Mouse (Mus musculus): ENCODE data around the gene B3galt1. TPM values are rescaled to one million over a fixed set of nuclear protein-coding genes. Genes with fewer than 3 reads are reported as not detected.

Gene B3galt1
- polyA plus RNA-seq, 1 experiment from 2014 or later = 7.4 TPM

- no peaks in the 10 kb centered on the region for H3K4me1 ChIP-seq (ENCODE audit: control insufficient read depth, insufficient read depth, low read length)
- no peaks in the 10 kb centered on the region for H3K36me3 ChIP-seq (ENCODE audit: control insufficient read depth, insufficient read depth, low read length)
- H3K4me3 ChIP-seq (ENCODE audit: low read length) = no peak overlapping the region
- H3K9ac ChIP-seq (ENCODE audit: low read depth, low read length) = no peak overlapping the region
- no peaks in the 10 kb centered on the region for H3K9me3 ChIP-seq (ENCODE audit: control insufficient read depth, low read length)
- ATAC-seq (ENCODE audit: low FRiP score, low TSS enrichment) = no peak
- H3K27me3 ChIP-seq (ENCODE audit: control insufficient read depth, insufficient read depth, low read length) = no peaks in the 10 kb centered on the region
- no peak overlapping the region for H3K4me2 ChIP-seq (replicated peaks; ENCODE audit: low read depth, low read length)
- no peak overlapping the region for H3K27ac ChIP-seq (ENCODE audit: low read depth, low read length)
- WGBS = 80% methylated on average over 3 of the region's 3 CpGs
These were observed 234.3 kb downstream of the B3galt1 start for GRCm38 (mm10) chr2:67799981-67800380.

- no peak overlapping the region for H3K9ac ChIP-seq (ENCODE audit: low read depth, low read length)
- no peak overlapping the region for H3K27ac ChIP-seq (ENCODE audit: low read depth, low read length)
- no peak for ATAC-seq (ENCODE audit: low FRiP score, low TSS enrichment)
- no peaks in the 10 kb centered on the region for H3K9me3 ChIP-seq (ENCODE audit: control insufficient read depth, low read length)
- H3K4me1 ChIP-seq (ENCODE audit: control insufficient read depth, insufficient read depth, low read length) = no peaks in the 10 kb centered on the region
- no peaks in the 10 kb centered on the region for H3K27me3 ChIP-seq (ENCODE audit: control insufficient read depth, insufficient read depth, low read length)
- H3K4me2 ChIP-seq (replicated peaks; ENCODE audit: low read depth, low read length) = no peak overlapping the region
- WGBS = 71% methylated on average over 2 of the region's 2 CpGs
- H3K36me3 ChIP-seq (ENCODE audit: control insufficient read depth, insufficient read depth, low read length) = no peaks in the 10 kb centered on the region
- H3K4me3 ChIP-seq (ENCODE audit: low read length) = no peak overlapping the region
These were observed 250.5 kb downstream of the B3galt1 start for GRCm38 (mm10) chr2:67816149-67816548.

DNA sequence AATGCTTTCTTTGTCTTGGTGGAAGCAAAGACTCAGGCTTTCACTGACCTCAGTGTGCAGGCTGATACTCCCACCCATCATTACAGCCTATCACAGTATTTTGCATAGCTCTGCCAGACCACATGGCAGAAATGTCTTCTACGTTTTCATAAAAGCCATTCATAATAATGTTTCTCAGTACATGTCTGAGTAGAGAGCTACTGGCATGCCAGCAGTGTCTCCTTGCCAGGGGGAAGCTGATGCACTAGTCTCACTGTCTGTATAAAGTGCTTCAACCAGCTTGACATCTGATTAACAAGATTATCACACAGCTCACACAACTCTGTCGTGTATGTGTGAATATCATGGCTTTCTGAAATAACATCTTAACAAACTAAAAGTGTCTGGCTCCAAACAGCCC lies 252.3 kb downstream of the B3galt1 start:
- ATAC-seq (ENCODE audit: low FRiP score, low TSS enrichment) = no peak
- Histone ChIP-seq H3K9ac (ENCODE audit: low read depth, low read length) (no peak overlapping the region), H3K9me3 (ENCODE audit: control insufficient read depth, low read length) (no peaks in the 10 kb centered on the region), H3K36me3 (ENCODE audit: control insufficient read depth, insufficient read depth, low read length) (no peaks in the 10 kb centered on the region), H3K4me3 (ENCODE audit: low read length) (no peak overlapping the region), H3K27ac (ENCODE audit: low read depth, low read length) (no peak overlapping the region), H3K27me3 (ENCODE audit: control insufficient read depth, insufficient read depth, low read length) (no peaks in the 10 kb centered on the region), H3K4me2 (replicated peaks; ENCODE audit: low read depth, low read length) (no peak overlapping the region), H3K4me1 (ENCODE audit: control insufficient read depth, insufficient read depth, low read length) (no peaks in the 10 kb centered on the region)
- 70% methylated on average over 2 of the region's 2 CpGs for WGBS

GRCm38 (mm10) chr2:67822360-67822759 lies 256.7 kb downstream of the B3galt1 start:
- Histone ChIP-seq H3K4me1 (ENCODE audit: control insufficient read depth, insufficient read depth, low read length) (no peaks in the 10 kb centered on the region), H3K9ac (ENCODE audit: low read depth, low read length) (no peak overlapping the region)
- 88% methylated on average over 5 of the region's 5 CpGs for WGBS

GRCm38 (mm10) chr2:67827697-67828096 lies 262.0 kb downstream of the B3galt1 start:
- H3K4me1 ChIP-seq (ENCODE audit: control insufficient read depth, insufficient read depth, low read length) = no peaks in the 10 kb centered on the region
- WGBS = 42% methylated on average over 4 of the region's 4 CpGs
- no peaks in the 10 kb centered on the region for H3K9me3 ChIP-seq (ENCODE audit: control insufficient read depth, low read length)
- no peak for ATAC-seq (ENCODE audit: low FRiP score, low TSS enrichment)
- H3K27ac ChIP-seq (ENCODE audit: low read depth, low read length) = no peak overlapping the region
- H3K9ac ChIP-seq (ENCODE audit: low read depth, low read length) = no peak overlapping the region
- H3K27me3 ChIP-seq (ENCODE audit: control insufficient read depth, insufficient read depth, low read length) = no peaks in the 10 kb centered on the region
- no peak overlapping the region for H3K4me3 ChIP-seq (ENCODE audit: low read length)
- no peaks in the 10 kb centered on the region for H3K36me3 ChIP-seq (ENCODE audit: control insufficient read depth, insufficient read depth, low read length)
- H3K4me2 ChIP-seq (replicated peaks; ENCODE audit: low read depth, low read length) = no peak overlapping the region

More at GRCm38 (mm10) chr2:67822360-67822759, 256.7 kb downstream of the B3galt1 start:
- Histone ChIP-seq H3K9me3 (ENCODE audit: control insufficient read depth, low read length) (no peaks in the 10 kb centered on the region), H3K27ac (ENCODE audit: low read depth, low read length) (no peak overlapping the region), H3K4me3 (ENCODE audit: low read length) (no peak overlapping the region), H3K36me3 (ENCODE audit: control insufficient read depth, insufficient read depth, low read length) (no peaks in the 10 kb centered on the region), H3K4me2 (replicated peaks; ENCODE audit: low read depth, low read length) (no peak overlapping the region), H3K27me3 (ENCODE audit: control insufficient read depth, insufficient read depth, low read length) (no peaks in the 10 kb centered on the region)
- no peak for ATAC-seq (ENCODE audit: low FRiP score, low TSS enrichment)

GRCm38 (mm10) chr2:67829055-67829915 lies 263.6 kb downstream of the B3galt1 start:
- H3K4me2 ChIP-seq (replicated peaks; ENCODE audit: low read depth, low read length) = no peak overlapping the region
- WGBS = 92% methylated on average over 5 of the region's 5 CpGs
- no peaks in the 10 kb centered on the region for H3K36me3 ChIP-seq (ENCODE audit: control insufficient read depth, insufficient read depth, low read length)
- no peak overlapping the region for H3K27ac ChIP-seq (ENCODE audit: low read depth, low read length)
- no peaks in the 10 kb centered on the region for H3K9me3 ChIP-seq (ENCODE audit: control insufficient read depth, low read length)
- no peaks in the 10 kb centered on the region for H3K27me3 ChIP-seq (ENCODE audit: control insufficient read depth, insufficient read depth, low read length)
- H3K9ac ChIP-seq (ENCODE audit: low read depth, low read length) = no peak overlapping the region
- H3K4me3 ChIP-seq (ENCODE audit: low read length) = no peak overlapping the region
- H3K4me1 ChIP-seq (ENCODE audit: control insufficient read depth, insufficient read depth, low read length) = no peaks in the 10 kb centered on the region
- no peak for ATAC-seq (ENCODE audit: low FRiP score, low TSS enrichment)

GRCm38 (mm10) chr2:67847806-67848205 lies 282.1 kb downstream of the B3galt1 start:
- no peak overlapping the region for H3K4me2 ChIP-seq (replicated peaks; ENCODE audit: low read depth, low read length)
- 87% methylated on average over 8 of the region's 8 CpGs for WGBS
- H3K9me3 ChIP-seq (ENCODE audit: control insufficient read depth, low read length) = no peaks in the 10 kb centered on the region
- no peak overlapping the region for H3K4me3 ChIP-seq (ENCODE audit: low read length)
- no peak overlapping the region for H3K27ac ChIP-seq (ENCODE audit: low read depth, low read length)
- no peak for ATAC-seq (ENCODE audit: low FRiP score, low TSS enrichment)
- H3K4me1 ChIP-seq (ENCODE audit: control insufficient read depth, insufficient read depth, low read length) = no peaks in the 10 kb centered on the region
- H3K27me3 ChIP-seq (ENCODE audit: control insufficient read depth, insufficient read depth, low read length) = no peaks in the 10 kb centered on the region
- no peak overlapping the region for H3K9ac ChIP-seq (ENCODE audit: low read depth, low read length)
- H3K36me3 ChIP-seq (ENCODE audit: control insufficient read depth, insufficient read depth, low read length) = no peaks in the 10 kb centered on the region

DNA sequence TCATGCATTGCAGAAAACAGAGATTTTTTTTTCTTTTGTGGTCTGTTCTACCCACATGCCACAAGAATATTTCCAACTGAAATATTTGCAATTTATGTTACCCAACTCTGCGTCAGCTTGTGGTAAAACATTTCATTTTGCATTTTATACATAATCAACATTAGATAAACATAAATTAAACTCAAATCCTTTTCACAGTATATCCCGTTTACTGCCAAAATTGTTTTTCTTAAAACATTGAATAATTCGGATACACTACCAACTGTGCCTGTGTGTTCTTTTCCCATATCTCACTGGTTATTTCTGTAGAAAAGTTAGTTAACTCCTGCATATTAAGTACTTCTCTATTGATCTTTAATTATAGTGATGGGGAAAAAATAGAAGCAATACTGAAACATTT lies 285.1 kb downstream of the B3galt1 start:
- no peaks in the 10 kb centered on the region for H3K4me1 ChIP-seq (ENCODE audit: control insufficient read depth, insufficient read depth, low read length)
- H3K9me3 ChIP-seq (ENCODE audit: control insufficient read depth, low read length) = no peaks in the 10 kb centered on the region
- no peaks in the 10 kb centered on the region for H3K27me3 ChIP-seq (ENCODE audit: control insufficient read depth, insufficient read depth, low read length)
- H3K9ac ChIP-seq (ENCODE audit: low read depth, low read length) = no peak overlapping the region
- H3K4me3 ChIP-seq (ENCODE audit: low read length) = no peak overlapping the region
- H3K4me2 ChIP-seq (replicated peaks; ENCODE audit: low read depth, low read length) = no peak overlapping the region
- H3K36me3 ChIP-seq (ENCODE audit: control insufficient read depth, insufficient read depth, low read length) = no peaks in the 10 kb centered on the region
- WGBS = 88% methylated on average over 3 of the region's 3 CpGs
- no peak overlapping the region for H3K27ac ChIP-seq (ENCODE audit: low read depth, low read length)
- ATAC-seq (ENCODE audit: low FRiP score, low TSS enrichment) = no peak

- no peaks in the 10 kb centered on the region for H3K9me3 ChIP-seq (ENCODE audit: control insufficient read depth, low read length)
- WGBS = 96% methylated on average over 2 of the region's 2 CpGs
- H3K27me3 ChIP-seq (ENCODE audit: control insufficient read depth, insufficient read depth, low read length) = no peaks in the 10 kb centered on the region
- H3K4me3 ChIP-seq (ENCODE audit: low read length) = no peak overlapping the region
- no peaks in the 10 kb centered on the region for H3K4me1 ChIP-seq (ENCODE audit: control insufficient read depth, insufficient read depth, low read length)
- H3K4me2 ChIP-seq (replicated peaks; ENCODE audit: low read depth, low read length) = no peak overlapping the region
- no peaks in the 10 kb centered on the region for H3K36me3 ChIP-seq (ENCODE audit: control insufficient read depth, insufficient read depth, low read length)
- no peak for ATAC-seq (ENCODE audit: low FRiP score, low TSS enrichment)
- H3K9ac ChIP-seq (ENCODE audit: low read depth, low read length) = no peak overlapping the region
- no peak overlapping the region for H3K27ac ChIP-seq (ENCODE audit: low read depth, low read length)
These were observed 292.7 kb downstream of the B3galt1 start for GRCm38 (mm10) chr2:67858340-67858739.
